In genomic region chr1:143803537-143803936, GRCm38 (mm10) we compare ENCODE assay signal across 8 mouse cellular contexts. TPM values are rescaled to one million over a fixed set of nuclear protein-coding genes. Genes with fewer than 3 reads are reported as not detected.
A peak's percentile ranks its signal among the peaks of the same experiment; 100 is the strongest.
DNase-seq lines count a peak whose midpoint lies in the region; ATAC-seq lines count a peak whose summit lies in the region.

No protein-coding gene starts in this region.

- H3K27me3 ChIP-seq in neural tube, embryonic 12.5 days (replicated peaks), result no peaks in the 10 kb centered on the region

- ATAC-seq in neural tube, embryonic 12.5 days (ENCODE audit: low FRiP score, low read depth), result peak; percentile 82

- WGBS in neural tube, embryonic 12.5 days, result 48% methylated on average over 4 of the region's 4 CpGs

- H3K9me3 ChIP-seq in neural tube, embryonic 12.5 days, result 0 out of 2 replicates have a peak, but pooled peaks cover 3% of the 10 kb centered on the region

- peak; percentile 23 to 92 for DNase-seq in frontal cortex, adult 2 months (ENCODE audit: extremely low spot score in 1 of 2, low spot score in 1 of 2)
- no peak for DNase-seq in frontal cortex, postnatal 14 days (ENCODE audit: low spot score in 2 of 2)
- peak; percentile 79 for DNase-seq in thymus, postnatal 0 days (ENCODE audit: low spot score)
- no peak for DNase-seq in thymus, adult 18-20 months
- DNase-seq in fibroblast of lung, adult 2 months (ENCODE audit: low read depth), result peak; percentile 57
- peak; percentile 38 to 82 for DNase-seq in left cerebral cortex, postnatal 25 days (ENCODE audit: low spot score in 2 of 2)
- no peak for DNase-seq in urinary bladder, postnatal 14 days (ENCODE audit: low spot score)

- H3K36me3 ChIP-seq in neural tube, embryonic 12.5 days, result peaks cover 5% of the 10 kb centered on the region; the same call in 1 of the 2 replicates

- H3K4me1 ChIP-seq in neural tube, embryonic 12.5 days, result no peaks in the 10 kb centered on the region

- intact Hi-C loops in left cerebral cortex, postnatal 25 days (cut with DNase I), result loop anchor here (2.0 to 5.0 kb wide), 2 partner anchors 203 to 394 kb away; no protein-coding TSS in a partner anchor

- H3K27ac ChIP-seq in neural tube, embryonic 12.5 days, result no peak overlapping the region

- no peak overlapping the region for H3K4me3 ChIP-seq in neural tube, embryonic 12.5 days

- H3K4me2 ChIP-seq in neural tube, embryonic 12.5 days (replicated peaks), result no peak overlapping the region

- H3K9ac ChIP-seq in neural tube, embryonic 12.5 days, result no peak overlapping the region

RNA-seq across cellular contexts. Expression of gene Uchl5, which starts 26.5 kb away (rescaled TPM):
- 31.3 and 32.7 TPM in 2 replicates for polyA plus RNA-seq in frontal cortex, adult 2 months (2012; rRNA removed)
- 157 and 159 TPM in 2 replicates for polyA plus RNA-seq in thymus, postnatal 0 days (2015; fragmentation: Nextera tagmentation; extraction: Ambion mirVana)
- total RNA-seq in left cerebral cortex, postnatal 25 days (2021), result 10 to 100 TPM; 41.2 to 43.1 TPM
- polyA plus RNA-seq in neural tube, embryonic 12.5 days (2016; fragmentation: Nextera tagmentation; extraction: Ambion mirVana), result 74.6 and 77.7 TPM in 2 replicates

RNA-seq across cellular contexts. Expression of gene Trove2, which starts 26.7 kb away (rescaled TPM):
- 13.4 and 14.6 TPM in 2 replicates for polyA plus RNA-seq in frontal cortex, adult 2 months (2012; rRNA removed)
- 4.1 TPM in 2 replicates for polyA plus RNA-seq in thymus, postnatal 0 days (2015; fragmentation: Nextera tagmentation; extraction: Ambion mirVana)
- total RNA-seq in left cerebral cortex, postnatal 25 days (2021), result 10 to 100 TPM; 28.3 to 28.8 TPM
- polyA plus RNA-seq in neural tube, embryonic 12.5 days (2016; fragmentation: Nextera tagmentation; extraction: Ambion mirVana), result 30.6 and 35.8 TPM in 2 replicates

Comparison
In these comparisons a context has a peak if more than half of its experiments do, and no peak if none do; other contexts are left out.
1. DNase-seq: peak in frontal cortex, adult 2 months (2 of 2), thymus, postnatal 0 days (single experiment), fibroblast of lung, adult 2 months (single experiment) and left cerebral cortex, postnatal 25 days (2 of 2); none in frontal cortex, postnatal 14 days (0 of 2), thymus, adult 18-20 months (0 of 2) and urinary bladder, postnatal 14 days (single experiment).